Mouse (Mus musculus): ENCODE measurements at regions not wholly inside any gene's neighbourhood (a gene's known extent, or its start where the extent isn't known, plus 50 kb on each side); places are given as distances from the start of the nearest gene placed in this dataset.

DNA sequence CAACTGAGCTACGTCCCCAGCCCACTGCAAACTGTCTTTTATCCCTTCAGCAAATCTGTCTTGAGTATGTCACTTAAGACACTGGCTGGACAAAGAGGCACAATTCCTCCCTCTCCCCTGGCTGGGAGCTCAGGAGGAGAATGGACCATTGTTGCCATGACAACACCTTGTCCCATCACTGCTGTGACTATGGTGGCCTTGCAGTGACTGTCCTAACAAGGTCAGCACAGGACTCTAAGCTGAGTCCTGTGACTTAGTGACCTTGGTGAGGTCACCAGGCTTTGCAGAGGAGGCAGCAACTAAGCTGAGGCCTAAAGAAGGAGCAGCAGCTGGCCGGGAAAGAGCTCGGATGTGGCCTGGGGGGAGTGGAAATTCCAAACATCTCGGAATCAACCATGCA lies 70.0 kb upstream of the Aldh1b1 start:
- no peak for TF ChIP-seq CTCF (IDR thresholded peaks at IDR 0.05 in 2 of 3, conservative IDR thresholded peaks at IDR 0.05 in 1 of 3; ENCODE audit: control insufficient read depth in 1 of 3, insufficient read depth in 1 of 3, low read depth in 2 of 3, low read length in 3 of 3, poor library complexity in 1 of 3, severe bottlenecking in 1 of 3)
- TF ChIP-seq NELFE (IDR thresholded peaks at IDR 0.05; ENCODE audit: low read depth, low read length): no peak
- no peak for TF ChIP-seq ZMIZ1 (IDR thresholded peaks at IDR 0.05; ENCODE audit: low read depth, low read length)
